Mouse (Mus musculus) adrenal gland, adult 18-20 months (tissue): ENCODE data around the gene Bet1l. TPM values are rescaled to one million over a fixed set of nuclear protein-coding genes. Genes with fewer than 3 reads are reported as not detected.

Experiments
- DNase-seq, 2 experiments: peaks; one replicate each; pipeline ENCODE4 v3.0.0; 2021 to 2022; ENCODE audit warnings: low spot score in 2 of 2
- total RNA-seq, 2 experiments: library from RNA; stranded (reverse); gene quantifications; 1 replicate in 1 of 2; 2 replicates in 1 of 2; pipeline ENCODE4 v1.2.3; 2021

Gene Bet1l
- total RNA-seq, 2 experiments from 2014 or later, result 37.8 to 42.8 TPM

DNA sequence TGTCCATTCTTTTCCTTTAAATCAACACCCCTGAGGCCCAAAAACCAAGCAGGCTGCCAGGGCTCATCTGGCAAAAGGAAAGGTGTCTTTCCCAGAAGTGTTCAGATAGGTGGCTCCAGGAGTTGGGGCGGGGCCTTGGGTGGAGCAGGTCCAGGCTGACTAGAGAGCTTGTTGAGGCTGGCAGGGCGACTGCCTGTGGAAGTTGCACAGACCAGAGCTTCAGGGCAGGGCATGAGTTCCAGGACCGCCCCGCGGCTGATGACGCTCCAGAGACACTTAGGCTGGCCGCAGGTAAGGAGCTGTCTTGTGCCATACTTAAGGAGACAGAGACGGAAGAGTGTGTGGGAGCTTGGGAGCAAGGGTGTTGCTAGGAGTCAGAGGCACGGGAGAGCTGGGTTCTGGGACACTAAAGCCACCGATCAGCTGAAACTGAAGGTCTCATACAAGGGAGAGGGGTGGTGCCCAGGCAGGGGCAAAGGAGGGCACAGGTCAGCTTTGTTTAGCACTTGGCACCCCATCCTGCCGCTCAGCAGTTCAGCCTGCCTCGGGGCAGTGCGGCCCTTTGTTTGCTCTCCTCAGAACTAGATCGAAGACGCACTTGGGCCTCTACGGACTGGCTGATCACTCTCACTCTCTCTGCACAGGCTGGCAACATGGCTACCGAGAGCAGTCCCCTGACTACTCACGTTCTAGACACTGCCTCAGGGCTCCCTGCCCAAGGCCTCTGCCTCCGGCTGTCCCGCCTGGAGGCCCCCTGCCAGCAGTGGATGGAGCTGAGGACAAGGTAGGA lies 22.2 kb downstream of the Bet1l start, which contains the start of gene Urah:
TSS of gene Urah (plus strand) at position 51 of the 790 bp plus-strand sequence.
- no peak for DNase-seq

DNA sequence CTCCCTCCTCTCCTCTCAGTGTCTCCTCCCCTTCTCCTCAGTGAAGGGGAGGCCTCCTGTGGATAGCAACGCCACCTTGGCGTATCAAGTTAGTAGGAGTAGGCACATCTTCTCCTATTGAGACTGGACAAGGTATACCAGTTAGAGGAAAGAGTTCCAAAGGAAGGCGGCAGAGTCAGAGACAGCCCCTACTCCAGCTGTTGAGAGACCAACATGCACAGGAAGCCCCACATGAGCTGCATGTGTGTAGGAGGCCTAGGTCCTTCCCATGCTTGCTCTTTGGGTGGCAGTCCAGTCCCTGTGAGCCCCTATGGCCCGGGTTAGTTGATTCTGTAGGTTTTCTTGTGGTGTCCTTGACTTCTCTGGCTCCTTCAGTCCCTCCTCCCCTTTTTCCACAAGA lies 24.0 kb downstream of the Bet1l start:
- no peak for DNase-seq

DNA sequence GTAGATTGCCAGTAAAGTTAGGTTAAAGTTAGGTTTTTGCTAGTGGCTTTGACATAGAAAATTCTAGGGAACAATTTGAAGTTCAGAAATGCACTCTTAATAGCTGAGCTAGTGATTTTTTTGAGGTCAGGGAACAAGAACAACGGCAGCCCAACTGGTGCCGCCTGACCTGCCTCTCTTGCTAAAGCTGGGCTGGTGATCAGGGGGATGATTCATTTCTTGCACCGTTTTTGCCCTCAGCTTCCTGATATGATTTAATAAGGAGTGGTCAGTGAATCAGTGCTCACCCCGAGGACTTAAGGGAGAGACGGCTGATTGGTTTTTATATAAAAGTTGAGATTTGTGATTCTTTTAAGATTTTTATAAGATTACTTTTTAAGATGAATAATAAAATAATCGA lies 25.9 kb downstream of the Bet1l start:
- DNase-seq, result no peak

DNA sequence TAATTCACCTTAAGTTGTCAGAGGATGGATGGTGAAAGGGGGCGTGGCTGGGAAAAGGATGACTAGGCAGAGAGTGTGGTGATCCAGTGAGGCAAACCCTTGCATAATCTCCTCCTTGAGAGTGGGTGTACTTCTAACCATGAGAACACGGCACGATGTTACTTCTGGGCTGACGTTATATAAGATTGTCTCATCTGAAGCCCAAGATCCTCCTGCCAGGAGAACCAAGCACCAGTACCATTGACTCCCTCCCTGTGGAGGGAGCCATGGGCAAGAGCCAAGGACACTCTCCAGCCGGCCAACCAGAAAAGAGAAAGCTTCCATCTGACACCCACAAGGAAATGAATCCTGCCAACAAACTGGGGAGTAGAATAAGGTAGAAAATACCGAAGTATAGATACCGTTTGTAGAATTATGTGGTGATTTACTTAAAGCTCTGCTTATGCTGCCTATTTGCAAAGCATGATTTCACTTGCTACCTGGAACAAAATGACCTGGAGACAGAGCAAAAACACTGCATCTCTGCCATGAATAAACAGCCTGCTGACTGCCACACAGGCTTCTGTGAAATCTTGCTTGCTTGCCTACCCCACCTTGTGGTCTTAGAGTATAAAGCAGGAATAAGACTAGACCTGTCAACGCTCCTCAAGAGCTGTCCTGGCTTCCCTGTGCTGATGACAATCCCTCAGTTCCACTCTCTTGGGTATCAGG lies 29.1 kb downstream of the Bet1l start:
- DNase-seq, result no peak

DNA sequence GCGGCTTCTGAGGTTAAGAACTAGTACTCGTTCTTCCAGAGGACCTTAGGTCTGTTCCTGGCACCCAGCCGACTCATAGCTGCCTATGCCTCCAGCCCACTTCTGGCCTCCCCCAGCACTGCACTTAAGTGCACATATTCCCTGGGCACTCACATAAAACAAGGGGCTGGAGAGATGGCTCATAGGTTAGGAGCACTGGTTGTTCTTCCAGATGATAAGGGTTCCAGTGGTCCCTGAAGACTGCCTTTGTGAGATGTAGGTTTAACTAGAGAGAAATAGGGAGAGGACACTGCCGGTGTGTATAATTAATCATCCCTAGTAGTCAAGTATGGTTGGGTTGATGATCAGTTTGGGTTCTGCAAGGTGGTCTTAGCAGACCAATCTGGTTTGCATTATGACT lies 34.6 kb downstream of the Bet1l start:
- no peak for DNase-seq

GRCm38 (mm10) chr7:140821653-140822329 lies 35.6 kb downstream of the Bet1l start, which contains the start of gene Zfp941:
Gene Zfp941, minus strand, starts transcription at chr7:140822178.
- DNase-seq, result peak in 1 of 2 experiments; percentile 27

GRCm38 (mm10) chr7:140821305-140821652 lies 36.1 kb downstream of the Bet1l start:
- no peak for DNase-seq

DNA sequence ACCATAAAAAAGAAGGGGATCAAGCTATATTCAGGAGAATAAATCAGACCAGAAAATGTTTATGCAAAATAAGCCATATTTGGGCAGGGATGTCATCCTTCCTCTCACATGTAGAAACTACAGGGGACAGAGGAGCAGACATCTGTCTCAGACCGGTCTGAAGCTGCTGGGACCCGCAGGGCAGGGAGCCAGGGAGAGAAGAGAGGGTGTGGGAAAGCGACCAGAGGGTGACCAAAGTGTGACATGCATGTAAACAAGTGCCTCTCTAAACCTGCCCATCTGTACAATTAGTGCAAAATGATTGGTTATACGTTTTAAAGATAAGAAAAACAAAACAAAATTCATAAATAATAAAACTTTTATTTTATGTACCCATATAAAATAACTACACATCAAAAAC lies 37.2 kb downstream of the Bet1l start:
- no peak for DNase-seq

- DNase-seq, result no peak
Observed at GRCm38 (mm10) chr7:140812850-140813249, 44.5 kb downstream of the Bet1l start.

- no peak for DNase-seq
Observed at GRCm38 (mm10) chr7:140811714-140812113, 45.7 kb downstream of the Bet1l start.

- DNase-seq, result no peak
Observed at GRCm38 (mm10) chr7:140810496-140810895, 46.9 kb downstream of the Bet1l start.

DNA sequence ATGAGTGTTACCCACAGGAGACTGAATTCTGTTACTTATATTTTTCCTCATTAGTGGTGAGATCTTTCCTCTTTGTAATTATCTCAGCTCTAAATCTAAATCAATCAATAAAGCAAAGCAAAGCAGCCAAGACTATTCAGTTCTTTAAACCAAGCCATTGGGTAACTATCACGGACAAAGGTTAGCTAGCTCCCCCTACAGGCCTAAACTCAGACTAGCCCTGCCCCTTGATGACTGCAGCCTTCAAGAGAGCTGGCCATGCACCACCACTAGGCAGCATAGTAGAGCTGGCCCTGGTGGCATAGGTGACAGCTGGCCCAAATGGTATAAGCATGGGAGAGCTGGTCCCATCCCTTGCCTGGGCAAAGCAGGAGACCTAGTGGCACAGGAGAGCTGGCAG lies 51.7 kb downstream of the Bet1l start:
- DNase-seq, result peak; percentile 44 to 47

Other genes starting within 250 kb of the Bet1l start
- not detected for gene Olfr61, start 228.6 kb downstream of the Bet1l start, total RNA-seq
- not detected for gene Olfr53, start 211.1 kb downstream of the Bet1l start, total RNA-seq
- under 1 TPM in 1 of 2 experiments, not detected in 1; 0.03 TPM for gene Olfr539, start 197.6 kb downstream of the Bet1l start, total RNA-seq
- gene Olfr45, start 175.6 kb downstream of the Bet1l start, total RNA-seq, result not detected
- not detected for gene Olfr541, start 160.3 kb downstream of the Bet1l start, total RNA-seq
- gene Cyp2e1, start 93.8 kb downstream of the Bet1l start, total RNA-seq, result 100 to 1,000 TPM; 200 to 317 TPM
- gene Syce1, start 69.7 kb downstream of the Bet1l start, total RNA-seq, result under 1 TPM in 1 of 2 experiments, not detected in 1; 0.19 TPM
- 1 to 10 TPM; 2.0 to 2.8 TPM for gene Zfp941, start 35.4 kb downstream of the Bet1l start, total RNA-seq
- 1 to 10 TPM in 1 of 2 experiments, under 1 TPM in 1; 0.76 to 1.1 TPM for gene Urah, start 22.6 kb downstream of the Bet1l start, total RNA-seq
- not detected for gene Scgb1c1, start 12.0 kb downstream of the Bet1l start, total RNA-seq
- under 1 TPM; 0.26 to 0.40 TPM for gene Odf3, start 9.8 kb downstream of the Bet1l start, total RNA-seq
- gene Gm45785, start 1.2 kb downstream of the Bet1l start, total RNA-seq, result under 1 TPM; 0.36 to 0.61 TPM
- gene Ric8a, start 620 bp downstream of the Bet1l start, total RNA-seq, result 10 to 100 TPM; 49.5 to 65.5 TPM
- 100 to 1,000 TPM; 100 to 116 TPM for gene Psmd13, start 24.4 kb upstream of the Bet1l start, total RNA-seq
- gene Sirt3, start 24.7 kb upstream of the Bet1l start, total RNA-seq, result 10 to 100 TPM; 28.6 to 45.7 TPM
- 1,000 to 10,000 TPM; 1,018 to 1,993 TPM for gene Cox8b, start 42.9 kb upstream of the Bet1l start, total RNA-seq
- gene Nlrp6, start 63.3 kb upstream of the Bet1l start, total RNA-seq, result 1 to 10 TPM in 1 of 2 experiments, under 1 TPM in 1; 0.96 to 1.5 TPM
- gene Pgghg, start 83.8 kb upstream of the Bet1l start, total RNA-seq, result 10 to 100 TPM; 30.4 to 32.3 TPM
- gene Ifitm5, start 92.7 kb upstream of the Bet1l start, total RNA-seq, result 1 to 10 TPM; 1.4 to 1.7 TPM
- gene Gm45717, start 98.4 kb upstream of the Bet1l start, total RNA-seq, result 1 to 10 TPM in 1 of 2 experiments, not detected in 1; 1.2 TPM
- gene Ifitm2, start 98.4 kb upstream of the Bet1l start, total RNA-seq, result 100 to 1,000 TPM; 433 to 585 TPM
- gene Ifitm1, start 109.6 kb upstream of the Bet1l start, total RNA-seq, result 1 to 10 TPM; 6.9 to 9.8 TPM
- gene Ifitm3, start 153.2 kb upstream of the Bet1l start, total RNA-seq, result 100 to 1,000 TPM in 1 of 2 experiments, 10 to 100 TPM in 1; 94.2 to 155 TPM
- gene Ifitm6, start 160.3 kb upstream of the Bet1l start, total RNA-seq, result under 1 TPM; 0.64 to 0.66 TPM
- gene Gm17387, start 171.6 kb upstream of the Bet1l start, total RNA-seq, result not detected
- 1 to 10 TPM; 1.3 to 2.7 TPM for gene B4galnt4, start 203.5 kb upstream of the Bet1l start, total RNA-seq
- 1 to 10 TPM; 1.8 to 3.3 TPM for gene Pkp3, start 220.6 kb upstream of the Bet1l start, total RNA-seq
- gene Sigirr, start 243.0 kb upstream of the Bet1l start, total RNA-seq, result 1 to 10 TPM; 2.0 to 2.7 TPM